Mouse (Mus musculus) A20 (cell line): Measurements from ENCODE around the gene Smim24.
A peak's percentile ranks its signal among the peaks of the same experiment; 100 is the strongest.

Experiments
- DNase-seq: peaks from one replicate; pipeline ENCODE4 v3.0.0-alpha.2; 2011; ENCODE audit warnings: low read depth, low spot score

The Smim24 gene

GRCm38 (mm10) chr10:81365073-81365472 is 27.8 kb upstream of the Smim24 start:
- DNase-seq = no peak

- DNase-seq = peak; percentile 31
These were observed 27.0 kb upstream of the Smim24 start, which contains the start of gene 4930404N11Rik for GRCm38 (mm10) chr10:81365672-81366476. Gene 4930404N11Rik, minus strand, starts transcription at chr10:81365816.

GRCm38 (mm10) chr10:81366477-81367206 is 26.2 kb upstream of the Smim24 start:
- DNase-seq = no peak

- no peak for DNase-seq
These were observed 25.7 kb upstream of the Smim24 start for GRCm38 (mm10) chr10:81367207-81367495.

GRCm38 (mm10) chr10:81375322-81375721 is 17.5 kb upstream of the Smim24 start:
- no peak for DNase-seq

- peak; percentile 60 for DNase-seq
These were observed 16.1 kb upstream of the Smim24 start for GRCm38 (mm10) chr10:81376561-81377361.

- DNase-seq = no peak
These were observed 15.5 kb upstream of the Smim24 start for GRCm38 (mm10) chr10:81377362-81377664.

- DNase-seq = no peak
These were observed 14.9 kb upstream of the Smim24 start, which contains the start of gene Fzr1 for GRCm38 (mm10) chr10:81377793-81378552. Gene Fzr1, minus strand, starts transcription at chr10:81378516.

- DNase-seq = peak; percentile 100
These were observed 14.2 kb upstream of the Smim24 start for GRCm38 (mm10) chr10:81378553-81379182.

- no peak for DNase-seq
These were observed 13.7 kb upstream of the Smim24 start for GRCm38 (mm10) chr10:81379183-81379553.

GRCm38 (mm10) chr10:81379809-81380378 is 13.0 kb upstream of the Smim24 start:
- no peak for DNase-seq

GRCm38 (mm10) chr10:81382039-81382438 is 10.8 kb upstream of the Smim24 start:
- no peak for DNase-seq

- peak; percentile 98 for DNase-seq
These were observed 8.8 kb upstream of the Smim24 start, which contains the start of the genes Dohh and Gm48551 for GRCm38 (mm10) chr10:81383802-81384604. Gene Dohh, plus strand, starts transcription at chr10:81384428. Gene Gm48551, plus strand, starts transcription at chr10:81384466.

- no peak for DNase-seq
These were observed 8.3 kb upstream of the Smim24 start for GRCm38 (mm10) chr10:81384605-81384982.

GRCm38 (mm10) chr10:81385603-81386306 is 7.1 kb upstream of the Smim24 start:
- peak; percentile 36 for DNase-seq

- DNase-seq = no peak
These were observed 5.1 kb upstream of the Smim24 start for GRCm38 (mm10) chr10:81387716-81388115.

GRCm38 (mm10) chr10:81388505-81389055 is 4.3 kb upstream of the Smim24 start, which contains the start of gene Gm48552:
Gene Gm48552, plus strand, starts transcription at chr10:81389005.
- DNase-seq = no peak

- no peak for DNase-seq
These were observed 3.5 kb upstream of the Smim24 start for GRCm38 (mm10) chr10:81389373-81389772.
